Mouse (Mus musculus) adrenal gland, adult 18-20 months (tissue): ENCODE results near the gene Gm6685. TPM values are rescaled to one million over a fixed set of nuclear protein-coding genes. Genes with fewer than 3 reads are reported as not detected.
A peak's percentile ranks its signal among the peaks of the same experiment; 100 is the strongest.
"Not testable (repeated sequence)": the region's sequence is repeated elsewhere in the genome, so short reads cannot be mapped to it uniquely, and the experiment has no call there.

Experiments
- DNase-seq, 2 experiments: peaks; one replicate each; pipeline ENCODE4 v3.0.0; 2021 to 2022; ENCODE audit warnings: low spot score in 2 of 2
- long read RNA-seq, 2 experiments: library from polyadenylated mRNA; stranded (forward); transcript quantifications; one replicate each; pipeline ENCODE4 v2.0.0; 2021
- total RNA-seq, 2 experiments: library from RNA; stranded (reverse); gene quantifications; 1 replicate in 1 of 2; 2 replicates in 1 of 2; pipeline ENCODE4 v1.2.3; 2021

Gene Gm6685
- total RNA-seq, result 1 to 10 TPM; 5.9 to 6.4 TPM
- long read RNA-seq, experiment 1, result 0 reads
- long read RNA-seq, experiment 2, result 0 reads

- DNase-seq, result not testable (repeated sequence)
These were observed at the start of gene Gm6685 for GRCm38 (mm10) chr11:28339224-28340150. TSS of gene Gm6685 (minus strand) at chr11:28339867.

- no peak for DNase-seq
These were observed 36.2 kb upstream of the Gm6685 start for GRCm38 (mm10) chr11:28375891-28376290.

- no peak for DNase-seq
These were observed 35.0 kb upstream of the Gm6685 start for GRCm38 (mm10) chr11:28374636-28375035.

- DNase-seq, result not testable (repeated sequence)
These were observed 31.7 kb upstream of the Gm6685 start for GRCm38 (mm10) chr11:28371381-28371780.

GRCm38 (mm10) chr11:28365929-28366244 is 26.2 kb upstream of the Gm6685 start:
- DNase-seq, result no peak

- DNase-seq, result peak; percentile 58 to 69
These were observed 25.7 kb upstream of the Gm6685 start for GRCm38 (mm10) chr11:28365209-28365928.

- no peak for DNase-seq
These were observed 3.8 kb upstream of the Gm6685 start for GRCm38 (mm10) chr11:28343465-28343864.

GRCm38 (mm10) chr11:28341887-28342286 is 2.2 kb upstream of the Gm6685 start:
- no peak for DNase-seq

- DNase-seq, result no peak
These were observed 11.8 kb downstream of the Gm6685 start for GRCm38 (mm10) chr11:28327878-28328277.

- no peak for DNase-seq
These were observed 26.3 kb downstream of the Gm6685 start for GRCm38 (mm10) chr11:28313396-28313795.

GRCm38 (mm10) chr11:28307723-28308122 is 31.9 kb downstream of the Gm6685 start:
- no peak for DNase-seq

- DNase-seq, result no peak
These were observed 49.2 kb downstream of the Gm6685 start for GRCm38 (mm10) chr11:28290440-28290839.

Other genes starting within 250 kb of the Gm6685 start
- 1 to 10 TPM; 4.3 to 5.0 TPM for gene Ccdc85a, start 244.5 kb upstream of the Gm6685 start, total RNA-seq